Mouse (Mus musculus) spleen, adult 2 months (tissue): ENCODE results near the gene Tmem104.

Experiments used
- CTCF ChIP-seq: fragments of 200-500 bp; IDR thresholded peaks from 2 replicates; pipeline ENCODE4 v1.5.1; 2011; ENCODE audit warnings: mild to moderate bottlenecking, inconsistent platforms; ENCODE audit not compliant: insufficient read depth, insufficient read length, insufficient replicate concordance; ENCODE audit errors: extremely low read depth
- POLR2A ChIP-seq: fragments of 200-500 bp; IDR thresholded peaks from 2 replicates; pipeline ENCODE4 v1.6.1; 2011; ENCODE audit warnings: low read depth, low read length, inconsistent platforms

GRCm38 (mm10) chr11:115250405-115251090 is 63.3 kb downstream of the Tmem104 start:
- no peak for TF ChIP-seq CTCF
- no peak for TF ChIP-seq POLR2A
